Mouse (Mus musculus) granulocyte monocyte progenitor cell, adult 5-6 weeks (primary cell): ENCODE results near the gene C9orf72. TPM values are rescaled to one million over a fixed set of nuclear protein-coding genes. Genes with fewer than 3 reads are reported as not detected.
A peak's percentile ranks its signal among the peaks of the same experiment; 100 is the strongest.

Experiments used
- ATAC-seq: replicated peaks from 2 replicates; pipeline ENCODE4 v1.8.0; 2016; ENCODE audit warnings: mild to moderate bottlenecking, moderate TSS enrichment, inconsistent platforms; ENCODE audit not compliant: poor library complexity, severe bottlenecking
- total RNA-seq, 2 experiments: library from RNA; stranded (forward) in 1 of 2; stranded (reverse) in 1 of 2; fragments of 200-712, 200-1000 nt in 1 of 2; fragments of >200 nt in 1 of 2; fragmentation: Nextera tagmentation in 1 of 2; gene quantifications; 2 replicates each; pipeline ENCODE4 v1.2.3; 2014 to 2017

C9orf72 gene
- total RNA-seq, 2 experiments from 2014 or later, result 3.5 to 5.4 TPM

GRCm38 (mm10) chr4:35187617-35188326 is 38.2 kb downstream of the C9orf72 start:
- no peak for ATAC-seq

- ATAC-seq, result no peak
Observed at GRCm38 (mm10) chr4:35177926-35178645, 47.9 kb downstream of the C9orf72 start.

GRCm38 (mm10) chr4:35175566-35175965 is 50.4 kb downstream of the C9orf72 start:
- ATAC-seq, result no peak

- ATAC-seq, result no peak
Observed at GRCm38 (mm10) chr4:35173551-35173950, 52.4 kb downstream of the C9orf72 start.

- ATAC-seq, result no peak
Observed at GRCm38 (mm10) chr4:35172471-35172870, 53.5 kb downstream of the C9orf72 start.

GRCm38 (mm10) chr4:35169571-35170125 is 56.3 kb downstream of the C9orf72 start:
- no peak for ATAC-seq

GRCm38 (mm10) chr4:35167855-35168254 is 58.1 kb downstream of the C9orf72 start:
- ATAC-seq, result no peak

- peak; percentile 49 for ATAC-seq
Observed at GRCm38 (mm10) chr4:35165947-35166346, 60.0 kb downstream of the C9orf72 start.

- peak; percentile 78 for ATAC-seq
Observed at GRCm38 (mm10) chr4:35165275-35165674, 60.7 kb downstream of the C9orf72 start.

- peak; percentile 65 for ATAC-seq
Observed at GRCm38 (mm10) chr4:35157815-35158214, 68.2 kb downstream of the C9orf72 start.

GRCm38 (mm10) chr4:35156751-35157611 is 69.0 kb downstream of the C9orf72 start, which contains the start of gene Mob3b:
Mob3b (minus strand) TSS chr4:35157484.
- peak; percentile 74 for ATAC-seq

- peak; percentile 57 for ATAC-seq
Observed at GRCm38 (mm10) chr4:35156149-35156611, 69.8 kb downstream of the C9orf72 start.

GRCm38 (mm10) chr4:35155132-35155922 is 70.6 kb downstream of the C9orf72 start:
- ATAC-seq, result 0 out of 2 replicates have a peak, but pooled peaks have one; percentile 10

- no peak for ATAC-seq
Observed at GRCm38 (mm10) chr4:35154051-35154450, 71.9 kb downstream of the C9orf72 start.

- no peak for ATAC-seq
Observed at GRCm38 (mm10) chr4:35151756-35152155, 74.2 kb downstream of the C9orf72 start, which contains the start of gene Ifnk. Ifnk (plus strand) TSS chr4:35152056.

- ATAC-seq, result no peak
Observed at GRCm38 (mm10) chr4:35150706-35151105, 75.3 kb downstream of the C9orf72 start.

GRCm38 (mm10) chr4:35148326-35148725 is 77.6 kb downstream of the C9orf72 start:
- no peak for ATAC-seq

GRCm38 (mm10) chr4:35146597-35146996 is 79.4 kb downstream of the C9orf72 start:
- ATAC-seq, result no peak

- no peak for ATAC-seq
Observed at GRCm38 (mm10) chr4:35145726-35146125, 80.2 kb downstream of the C9orf72 start.
